Mouse (Mus musculus) limb, embryonic 13.5 days (tissue): ENCODE measurements at regions not wholly inside any gene's neighbourhood (a gene's known extent, or its start where the extent isn't known, plus 50 kb on each side); places are given as distances from the start of the nearest gene placed in this dataset.

ENCODE experiments used
- ATAC-seq: fragments of 200-750 bp; cut with Nextera tagmentation; 2 replicates; pipeline ENCODE4 v1.8.0; 2017; ENCODE audit warnings: low read depth, moderate number of reproducible peaks, moderate TSS enrichment; ENCODE audit not compliant: low FRiP score
- H3K27ac ChIP-seq: fragments of 300-500 bp; sonication (generic); 2 replicates; pipeline ENCODE4 v1.5.1; 2015; ENCODE audit warnings: inconsistent platforms, mild to moderate bottlenecking, moderate library complexity
- H3K27me3 ChIP-seq: fragments of 300-500 bp; sonication (generic); 2 replicates; pipeline ENCODE4 v1.6.1; 2015; ENCODE audit warnings: mild to moderate bottlenecking, inconsistent platforms
- H3K36me3 ChIP-seq: fragments of 300-500 bp; sonication (generic); 2 replicates; pipeline ENCODE4 v1.6.1; 2015; ENCODE audit warnings: inconsistent platforms, mild to moderate bottlenecking, moderate library complexity
- H3K4me1 ChIP-seq: fragments of 300-500 bp; sonication (generic); 2 replicates; pipeline ENCODE4 v1.6.1; 2015; ENCODE audit warnings: inconsistent platforms
- H3K4me2 ChIP-seq: fragments of 300-500 bp; sonication (generic); replicated peaks from 2 replicates; pipeline ENCODE4 v1.6.1; 2015; ENCODE audit warnings: inconsistent platforms, mild to moderate bottlenecking, moderate library complexity
- H3K4me3 ChIP-seq: fragments of 300-500 bp; sonication (generic); 2 replicates; pipeline ENCODE4 v1.5.1; 2015; ENCODE audit warnings: moderate library complexity, mild to moderate bottlenecking, inconsistent platforms
- H3K9ac ChIP-seq: fragments of 300-500 bp; sonication (generic); 2 replicates; pipeline ENCODE4 v1.6.1; 2015; ENCODE audit warnings: mild to moderate bottlenecking, inconsistent platforms
- H3K9me3 ChIP-seq: fragments of 300-500 bp; sonication (generic); 2 replicates; pipeline ENCODE4 v1.6.1; 2016; ENCODE audit warnings: inconsistent platforms
- WGBS: fragments of 180-500 bp; shearing (Covaris S2); methylation state at CpG from one replicate; pipeline ENCODE4 v1.1.7; 2015; 5-methylcytosine and 5-hydroxymethylcytosine counted together

DNA sequence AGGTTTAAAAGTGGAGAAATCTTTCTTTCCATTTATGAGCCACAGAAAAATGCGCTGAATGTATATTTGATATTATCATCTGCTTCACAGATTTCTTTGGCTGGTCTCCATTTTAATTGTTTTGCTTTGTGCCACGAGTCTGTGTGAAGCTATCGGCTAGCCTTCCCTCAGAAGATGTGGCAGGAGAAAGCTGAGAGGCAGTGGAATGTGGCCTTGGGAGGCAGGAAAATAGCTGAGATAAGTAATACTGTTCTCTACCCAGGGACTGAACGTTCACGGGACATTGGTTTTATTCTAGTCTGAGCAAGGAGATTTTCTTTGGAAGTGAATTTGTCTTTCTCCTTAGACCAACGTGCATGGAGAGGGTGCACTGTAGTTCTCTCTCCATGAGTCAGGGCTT, 112.3 kb downstream of the Qpct start:
- Histone ChIP-seq H3K9ac (no peak overlapping the region), H3K27ac (no peak overlapping the region), H3K4me1 (peaks cover 16% of the 10 kb centered on the region), H3K9me3 (no peaks in the 10 kb centered on the region), H3K27me3 (no peaks in the 10 kb centered on the region), H3K4me3 (no peak overlapping the region), H3K4me2 (no peak overlapping the region), H3K36me3 (no peaks in the 10 kb centered on the region)
- WGBS: 66% methylated on average over 6 of the region's 6 CpGs
- ATAC-seq: no peak

DNA sequence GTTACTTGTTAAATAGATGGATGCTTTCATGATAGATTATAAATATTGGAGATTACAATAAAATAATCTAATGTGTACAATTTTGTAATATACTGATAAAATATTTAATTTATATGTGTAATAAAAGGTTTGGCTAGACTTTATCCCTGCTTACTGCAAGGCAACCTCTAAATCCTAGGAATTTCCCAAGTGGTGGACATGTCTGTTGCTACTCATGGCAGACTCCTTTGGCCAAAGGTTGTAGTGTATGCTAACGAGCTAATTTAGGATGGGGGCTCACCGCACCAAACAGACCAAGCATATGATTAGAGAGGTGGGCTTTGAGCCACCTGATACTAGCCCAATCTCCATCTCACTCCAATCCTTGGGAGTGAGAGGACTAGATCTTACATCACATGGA, 102.4 kb downstream of the Qpct start:
- no peak overlapping the region for H3K4me3 ChIP-seq
- no peaks in the 10 kb centered on the region for H3K27me3 ChIP-seq
- no peak overlapping the region for H3K4me2 ChIP-seq
- H3K4me1 ChIP-seq: no peaks in the 10 kb centered on the region
- H3K36me3 ChIP-seq: no peaks in the 10 kb centered on the region
- ATAC-seq: no peak
- no peak overlapping the region for H3K9ac ChIP-seq
- no peaks in the 10 kb centered on the region for H3K9me3 ChIP-seq
- H3K27ac ChIP-seq: no peak overlapping the region
- WGBS: 61% methylated on average over 2 of the region's 2 CpGs

GRCm38 (mm10) chr17:79152823-79153222, 101.1 kb downstream of the Qpct start:
- Histone ChIP-seq H3K27me3 (no peaks in the 10 kb centered on the region), H3K36me3 (no peaks in the 10 kb centered on the region), H3K4me3 (no peak overlapping the region), H3K4me2 (no peak overlapping the region), H3K9ac (no peak overlapping the region), H3K9me3 (no peaks in the 10 kb centered on the region), H3K4me1 (no peaks in the 10 kb centered on the region), H3K27ac (no peak overlapping the region)
- no peak for ATAC-seq
- WGBS: 90% methylated on average over 3 of the region's 3 CpGs

DNA sequence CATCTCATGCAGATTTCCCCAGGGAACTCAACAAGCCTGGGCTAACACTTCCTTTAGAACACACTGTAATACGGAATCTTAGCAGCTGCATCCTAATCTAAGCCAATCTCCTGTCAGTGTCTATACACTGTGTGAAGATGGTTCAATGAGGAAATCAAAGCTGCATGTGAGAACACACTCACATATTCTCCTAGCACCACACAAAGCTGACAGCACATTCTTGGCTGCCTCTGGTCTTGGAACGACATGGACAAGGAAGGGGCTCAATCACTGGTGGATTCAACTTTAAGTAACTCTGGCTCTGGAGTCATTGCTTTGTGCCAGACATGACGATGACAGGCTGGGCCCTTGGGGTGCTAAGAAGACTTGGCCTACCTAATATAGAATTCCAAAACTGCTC, 96.2 kb downstream of the Qpct start:
- Histone ChIP-seq H3K27ac (no peak overlapping the region), H3K4me1 (peaks cover 8% of the 10 kb centered on the region), H3K9ac (no peak overlapping the region), H3K27me3 (no peaks in the 10 kb centered on the region), H3K4me2 (no peak overlapping the region), H3K4me3 (no peak overlapping the region), H3K9me3 (no peaks in the 10 kb centered on the region), H3K36me3 (no peaks in the 10 kb centered on the region)
- WGBS: 85% methylated on average over 3 of the region's 3 CpGs
- no peak for ATAC-seq

DNA sequence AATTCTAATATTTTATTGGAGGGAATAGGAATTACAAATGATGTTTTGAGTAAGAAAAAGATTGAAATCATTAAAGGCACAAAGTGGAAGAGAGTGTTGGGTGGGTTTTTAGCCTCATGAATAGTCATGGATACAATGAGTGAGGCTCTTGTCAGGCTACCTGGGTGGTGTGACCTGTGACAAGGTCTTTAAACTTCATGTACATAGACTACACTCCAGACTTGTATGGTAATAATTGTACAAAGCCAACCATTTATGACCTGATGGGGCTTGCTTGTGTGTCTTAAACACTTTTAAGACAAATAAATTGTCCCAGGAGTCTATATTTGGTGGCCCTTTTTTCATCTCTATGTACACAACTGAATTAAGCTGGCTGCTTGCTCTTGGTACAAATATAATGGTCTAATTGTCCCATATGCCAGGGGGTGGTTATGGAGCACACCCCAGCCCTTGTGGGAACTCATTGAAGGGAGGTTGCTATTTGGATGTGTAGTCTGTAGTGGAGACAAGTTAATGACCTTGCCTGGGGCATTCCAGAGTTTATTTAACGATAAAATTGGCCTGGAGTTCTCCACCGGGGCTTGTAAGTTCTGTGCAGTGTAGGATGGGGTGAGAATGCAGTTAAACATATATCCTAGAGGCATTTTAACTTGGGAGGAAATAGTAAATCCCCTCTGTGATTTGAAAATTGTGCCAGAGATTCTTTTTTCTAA, 93.4 kb downstream of the Qpct start:
- no peaks in the 10 kb centered on the region for H3K36me3 ChIP-seq
- H3K9me3 ChIP-seq: no peaks in the 10 kb centered on the region
- peaks cover 8% of the 10 kb centered on the region for H3K4me1 ChIP-seq
- H3K27ac ChIP-seq: 0 out of 2 replicates have a peak overlapping the region, but pooled peaks have one; percentile 44
- H3K4me2 ChIP-seq: 0 out of 2 replicates have a peak overlapping the region, but pooled peaks have one; percentile 9
- WGBS: 10% methylated on average over 2 of the region's 2 CpGs
- peak; percentile 92 for ATAC-seq
- H3K27me3 ChIP-seq: no peaks in the 10 kb centered on the region
- no peak overlapping the region for H3K9ac ChIP-seq
- no peak overlapping the region for H3K4me3 ChIP-seq

DNA sequence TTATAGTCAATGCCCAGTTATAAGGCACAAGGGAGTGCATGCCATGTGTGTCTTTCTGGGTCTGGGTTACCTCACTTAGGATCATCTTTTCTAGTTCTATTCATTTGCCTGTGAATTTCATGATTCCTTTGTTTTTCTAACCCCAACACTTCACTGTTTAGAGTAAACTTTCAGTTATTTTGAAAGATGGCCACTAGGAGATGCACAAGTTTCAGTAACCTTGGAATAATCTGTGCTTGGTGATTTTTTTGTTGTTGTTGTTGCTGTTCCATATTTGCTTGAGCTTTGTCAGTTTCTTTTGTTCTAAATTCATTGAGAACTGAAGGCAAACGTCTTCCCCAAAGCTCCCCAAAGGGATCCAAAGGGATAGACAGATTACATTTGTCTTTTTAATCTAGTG, 91.3 kb downstream of the Qpct start:
- H3K27ac ChIP-seq: no peak overlapping the region
- H3K4me3 ChIP-seq: no peak overlapping the region
- H3K4me2 ChIP-seq: no peak overlapping the region
- H3K9ac ChIP-seq: no peak overlapping the region
- H3K9me3 ChIP-seq: no peaks in the 10 kb centered on the region
- peaks cover 8% of the 10 kb centered on the region for H3K4me1 ChIP-seq
- WGBS: 38% methylated on average over 1 of the region's 1 CpGs
- H3K27me3 ChIP-seq: no peaks in the 10 kb centered on the region
- no peak for ATAC-seq
- H3K36me3 ChIP-seq: no peaks in the 10 kb centered on the region
